ENCODE assay signal across 34 mouse cellular contexts in the genomic region with DNA sequence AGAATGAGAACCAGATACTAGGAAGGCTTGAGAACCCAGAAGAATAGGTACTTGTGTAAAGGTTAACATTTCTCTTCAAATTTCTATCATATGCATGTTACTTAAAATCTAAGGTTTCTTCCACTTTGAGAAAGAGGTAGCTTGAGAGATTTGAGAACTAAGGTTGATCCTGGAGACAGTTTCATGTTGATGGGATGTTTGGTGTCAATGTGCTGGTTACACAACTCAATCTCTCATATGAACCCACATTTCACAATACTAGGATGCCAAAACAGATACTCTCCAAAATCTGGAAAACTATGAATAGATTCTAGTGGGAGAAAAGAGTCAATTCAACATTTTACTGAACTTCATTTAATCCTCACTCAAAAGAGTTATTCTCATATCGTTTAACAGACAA.
"Had no signal": no experiment of that assay in that cellular context is flagged by ENCODE, and none has a peak within 500 bp of the region (broad histone marks: within the 10 kb centered on the region; RNA-seq: fewer than 3 reads in every experiment).

No protein-coding gene starts in this region.

- H3K4me2 ChIP-seq: heart, embryonic 11.5 days; heart, embryonic 12.5 days; heart, embryonic 13.5 days; heart, embryonic 15.5 days; hindbrain, embryonic 12.5 days; hindbrain, embryonic 13.5 days; hindbrain, embryonic 14.5 days; hindbrain, embryonic 15.5 days; intestine, embryonic 15.5 days; kidney, embryonic 15.5 days had no signal

- H3K9ac ChIP-seq: heart, embryonic 12.5 days; heart, embryonic 13.5 days; heart, embryonic 15.5 days; hindbrain, embryonic 12.5 days; hindbrain, embryonic 13.5 days; hindbrain, embryonic 14.5 days; hindbrain, embryonic 15.5 days; intestine, embryonic 15.5 days; kidney, embryonic 15.5 days had no signal

- H3K36me3 ChIP-seq: heart, embryonic 10.5 days; heart, embryonic 12.5 days; heart, embryonic 13.5 days; heart, embryonic 15.5 days; hindbrain, embryonic 12.5 days; hindbrain, embryonic 13.5 days; hindbrain, embryonic 15.5 days; intestine, embryonic 15.5 days; kidney, embryonic 15.5 days had no signal

- DNase-seq: heart, postnatal 10 days; heart, postnatal 14 days; heart, postnatal 36 days; heart, postnatal 4 days; kidney, adult 11 months; kidney, adult 18-20 months; kidney, adult 2 months; kidney, adult 8-10 months; kidney, adult 9 months; kidney, postnatal 10 days; kidney, postnatal 14 days; kidney, postnatal 25 days; kidney, postnatal 36 days; kidney, postnatal 4 days; layer of hippocampus, adult 9-11 months; layer of hippocampus, postnatal 36 days had no signal

- H3K27ac ChIP-seq: heart, embryonic 10.5 days; heart, embryonic 13.5 days; heart, embryonic 15.5 days; hindbrain, embryonic 12.5 days; hindbrain, embryonic 13.5 days; hindbrain, embryonic 14.5 days; hindbrain, embryonic 15.5 days; hindbrain, postnatal 0 days; intestine, embryonic 15.5 days; kidney, embryonic 15.5 days; kidney, postnatal 0 days; layer of hippocampus, adult 2 months had no signal

- H3K9me3 ChIP-seq: heart, embryonic 10.5 days; heart, embryonic 12.5 days; heart, embryonic 13.5 days; heart, embryonic 15.5 days; hindbrain, embryonic 12.5 days; hindbrain, embryonic 13.5 days; hindbrain, embryonic 15.5 days; intestine, embryonic 15.5 days; kidney, embryonic 15.5 days had no signal

- H3K4me1 ChIP-seq: heart, embryonic 10.5 days; heart, embryonic 12.5 days; heart, embryonic 13.5 days; heart, embryonic 15.5 days; hindbrain, embryonic 12.5 days; hindbrain, embryonic 13.5 days; hindbrain, embryonic 15.5 days; intestine, embryonic 15.5 days; kidney, embryonic 15.5 days had no signal

- H3K4me3 ChIP-seq: heart, embryonic 10.5 days; heart, embryonic 12.5 days; heart, embryonic 13.5 days; heart, embryonic 15.5 days; hindbrain, embryonic 12.5 days; hindbrain, embryonic 13.5 days; hindbrain, embryonic 15.5 days; intestine, embryonic 15.5 days; kidney, embryonic 15.5 days; layer of hippocampus, adult 2 months had no signal

- H3K27me3 ChIP-seq: heart, embryonic 12.5 days; heart, embryonic 13.5 days; heart, embryonic 15.5 days; hindbrain, embryonic 12.5 days; hindbrain, embryonic 13.5 days; hindbrain, embryonic 15.5 days; intestine, embryonic 15.5 days; kidney, embryonic 15.5 days had no signal

- ATAC-seq: hindbrain, embryonic 16.5 days; hindbrain, postnatal 0 days; inflammation-experienced regulatory T-cells, adult 6 months; intestine, embryonic 15.5 days; intestine, embryonic 16.5 days; intestine, postnatal 0 days had no signal
